Mouse (Mus musculus) midbrain, embryonic 13.5 days (tissue): ENCODE measurements at regions not wholly inside any gene's neighbourhood (a gene's known extent, or its start where the extent isn't known, plus 50 kb on each side); places are given as distances from the start of the nearest gene placed in this dataset.

Experiments used
- ATAC-seq: fragments of 200-750 bp; cut with Nextera tagmentation; 2 replicates; pipeline ENCODE4 v1.8.0; 2017; ENCODE audit warnings: mild to moderate bottlenecking, moderate TSS enrichment, moderate library complexity
- H3K27ac ChIP-seq: fragments of 300-500 bp; sonication (generic); 2 replicates; pipeline ENCODE4 v1.5.1; 2015; ENCODE audit warnings: inconsistent platforms, mild to moderate bottlenecking, moderate library complexity
- H3K27me3 ChIP-seq: fragments of 300-500 bp; sonication (generic); 2 replicates; pipeline ENCODE4 v1.6.1; 2015; ENCODE audit warnings: mild to moderate bottlenecking, inconsistent platforms
- H3K36me3 ChIP-seq: fragments of 300-500 bp; sonication (generic); 2 replicates; pipeline ENCODE4 v1.6.1; 2015; ENCODE audit warnings: mild to moderate bottlenecking, inconsistent platforms
- H3K4me1 ChIP-seq: fragments of 300-500 bp; sonication (generic); replicated peaks from 2 replicates; pipeline ENCODE4 v1.6.1; 2015; ENCODE audit warnings: inconsistent platforms
- H3K4me2 ChIP-seq: fragments of 300-500 bp; sonication (generic); replicated peaks from 2 replicates; pipeline ENCODE4 v1.6.1; 2015; ENCODE audit warnings: moderate library complexity, mild to moderate bottlenecking, inconsistent platforms
- H3K4me3 ChIP-seq: fragments of 300-500 bp; sonication (generic); replicated peaks from 2 replicates; pipeline ENCODE4 v1.5.1; 2015; ENCODE audit warnings: mild to moderate bottlenecking, inconsistent platforms
- H3K9ac ChIP-seq: fragments of 300-500 bp; sonication (generic); replicated peaks from 2 replicates; pipeline ENCODE4 v1.6.1; 2015; ENCODE audit warnings: mild to moderate bottlenecking, inconsistent platforms
- H3K9me3 ChIP-seq: fragments of 300-500 bp; sonication (generic); 2 replicates; pipeline ENCODE4 v1.6.1; 2016; ENCODE audit warnings: mild to moderate bottlenecking, inconsistent platforms
- WGBS: fragments of 180-500 bp; shearing (Covaris S2); methylation state at CpG from one replicate; pipeline ENCODE4 v1.1.7; 2015; 5-methylcytosine and 5-hydroxymethylcytosine counted together

GRCm38 (mm10) chr15:57535514-57535913 lies 58.1 kb upstream of the Slc22a22 start:
- H3K4me2 ChIP-seq = no peak overlapping the region
- no peak for ATAC-seq
- H3K9ac ChIP-seq = no peak overlapping the region
- no peak overlapping the region for H3K4me3 ChIP-seq
- H3K27ac ChIP-seq = no peak overlapping the region
- 86% methylated on average over 2 of the region's 2 CpGs for WGBS
- H3K36me3 ChIP-seq = no peaks in the 10 kb centered on the region
- H3K9me3 ChIP-seq = no peaks in the 10 kb centered on the region
- H3K27me3 ChIP-seq = no peaks in the 10 kb centered on the region
- H3K4me1 ChIP-seq = no peaks in the 10 kb centered on the region
